Mouse (Mus musculus) cerebellum, adult 11-12 months (tissue): Measurements from ENCODE around the gene Diablo.
A peak's percentile ranks its signal among the peaks of the same experiment; 100 is the strongest.

Experiments used
- DNase-seq: peaks from one replicate; pipeline ENCODE4 v3.0.0; 2022

Diablo gene

DNA sequence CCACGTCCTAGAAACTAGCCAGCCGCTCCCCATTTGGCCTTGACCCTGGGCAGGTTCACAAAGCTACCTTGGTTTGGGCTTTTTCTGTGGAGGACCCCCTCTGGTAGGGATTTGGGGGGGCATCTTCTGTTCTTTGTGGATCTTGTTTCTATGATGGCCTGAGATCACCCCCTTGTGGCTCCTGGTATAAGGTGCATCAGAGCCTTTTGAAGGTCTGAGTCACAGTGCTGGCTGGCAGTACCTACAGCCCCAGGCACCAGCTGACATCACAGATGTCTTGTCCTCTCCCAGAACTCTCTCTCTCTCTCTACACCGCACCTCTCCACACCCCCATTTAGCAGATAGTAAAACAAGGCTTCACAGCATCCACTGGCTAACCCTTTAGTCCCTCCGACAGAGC is 24.3 kb downstream of the Diablo start:
- DNase-seq: peak; percentile 58

DNA sequence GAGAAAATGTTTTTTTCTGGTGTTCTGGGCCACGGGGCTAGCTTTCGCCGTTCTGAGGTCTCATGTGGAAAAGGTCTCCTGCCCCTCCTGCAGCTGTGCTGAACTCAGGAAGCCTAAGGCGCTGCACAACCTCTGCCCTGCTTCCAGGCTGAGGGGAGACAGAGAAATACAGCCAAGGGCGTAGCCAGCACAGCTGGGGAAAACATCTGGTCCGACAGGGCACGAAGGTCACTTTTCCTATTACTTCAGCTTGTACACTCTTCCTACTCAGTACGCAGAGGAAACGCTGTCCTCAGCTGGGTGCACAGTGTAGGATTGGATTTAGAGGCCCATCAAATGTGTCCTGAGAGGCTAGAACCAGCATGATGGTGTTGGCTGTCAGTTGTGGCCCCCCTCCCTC is 34.0 kb downstream of the Diablo start:
- DNase-seq: no peak

DNA sequence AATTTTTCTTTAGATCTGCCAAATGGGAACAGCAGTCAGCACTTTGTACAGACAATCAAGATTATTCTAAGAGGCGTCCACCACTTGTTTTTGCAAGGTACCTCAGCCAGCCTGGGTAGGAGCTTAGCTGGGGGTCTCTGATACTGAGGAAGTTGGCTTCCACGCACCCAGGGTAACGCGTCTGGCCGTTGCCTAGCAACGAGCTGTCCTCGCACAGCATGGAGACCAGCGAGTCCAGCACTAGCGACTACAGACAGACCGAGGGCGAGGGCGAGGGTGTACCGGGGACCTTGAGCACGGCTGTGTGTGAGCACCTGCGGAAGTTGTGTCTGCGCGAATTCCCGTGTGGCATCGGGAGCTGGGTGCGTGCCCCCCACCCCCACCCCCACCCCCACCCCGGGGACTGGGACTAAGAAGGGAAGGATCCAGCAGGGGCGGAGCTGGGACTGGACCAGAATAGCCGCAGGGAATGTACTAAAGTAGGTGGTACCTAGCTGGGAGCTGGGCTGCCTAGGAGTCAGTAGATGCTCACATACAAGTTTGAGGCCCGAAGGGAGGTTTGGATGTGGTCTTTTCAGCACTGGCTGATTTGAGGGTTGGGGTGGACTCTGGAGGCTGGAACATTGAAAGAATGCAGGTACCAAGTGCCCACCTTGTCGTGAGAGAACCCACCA is 34.7 kb downstream of the Diablo start, which contains the start of the genes Lrrc43 and Il31:
Gene Lrrc43 (plus strand): TSS at position 194 of the 674 bp plus-strand sequence.
Gene Il31 (minus strand): TSS at position 378 of the 674 bp plus-strand sequence.
- no peak for DNase-seq

DNA sequence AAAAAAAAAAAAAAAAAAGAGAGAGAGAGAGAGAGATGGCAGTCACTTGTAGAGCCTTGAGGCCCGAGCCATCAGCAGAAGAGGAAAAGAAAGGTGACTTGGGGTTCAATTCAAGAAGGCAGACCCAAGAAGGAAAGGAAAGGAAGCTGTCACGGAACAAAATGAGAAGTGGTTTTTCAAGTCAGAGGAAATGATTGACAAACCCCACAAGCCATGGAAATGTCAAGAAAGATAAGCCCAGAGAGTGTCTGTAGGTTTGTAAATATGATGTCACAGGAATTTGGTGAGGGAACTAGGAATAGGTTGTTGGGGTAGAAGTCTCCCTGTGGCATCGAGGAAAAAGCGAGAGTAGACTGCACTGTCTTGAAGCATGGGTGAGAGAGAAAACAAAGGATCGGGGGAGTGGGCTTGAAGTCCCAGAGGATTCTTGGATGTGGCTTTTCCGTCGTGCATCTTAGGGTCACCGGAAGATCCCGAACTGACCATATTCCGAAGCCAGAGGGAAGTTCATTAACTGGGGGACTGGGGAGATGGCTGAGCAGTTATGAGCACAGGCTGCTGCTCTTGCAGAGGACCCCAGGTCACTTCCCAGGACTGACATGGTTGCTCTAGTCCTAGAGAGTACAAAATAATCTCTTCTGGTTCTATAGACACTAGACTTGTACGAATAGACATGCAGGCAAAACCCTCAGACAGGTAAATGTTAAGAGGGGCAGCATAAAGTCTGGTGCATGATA is 36.1 kb downstream of the Diablo start:
- no peak for DNase-seq

DNA sequence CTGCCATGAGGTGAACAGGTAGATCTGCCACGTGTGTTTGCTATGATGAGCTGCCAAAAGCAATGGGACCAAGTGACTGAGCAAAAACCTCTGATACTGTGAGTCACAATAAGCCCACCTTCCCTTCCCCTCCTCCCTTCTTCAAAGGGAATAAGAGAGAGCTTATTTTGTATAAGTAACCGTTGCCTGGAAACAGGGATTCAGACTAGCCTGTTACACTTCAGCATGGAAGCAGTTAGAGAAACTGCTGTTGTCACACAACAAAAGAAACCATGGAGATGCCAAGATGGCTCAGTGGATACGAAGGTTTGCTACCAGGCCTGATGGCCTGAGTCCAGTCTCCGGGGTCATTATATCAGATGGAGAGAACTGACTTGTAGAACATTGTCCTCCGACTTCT is 50.2 kb downstream of the Diablo start:
- DNase-seq: no peak

DNA sequence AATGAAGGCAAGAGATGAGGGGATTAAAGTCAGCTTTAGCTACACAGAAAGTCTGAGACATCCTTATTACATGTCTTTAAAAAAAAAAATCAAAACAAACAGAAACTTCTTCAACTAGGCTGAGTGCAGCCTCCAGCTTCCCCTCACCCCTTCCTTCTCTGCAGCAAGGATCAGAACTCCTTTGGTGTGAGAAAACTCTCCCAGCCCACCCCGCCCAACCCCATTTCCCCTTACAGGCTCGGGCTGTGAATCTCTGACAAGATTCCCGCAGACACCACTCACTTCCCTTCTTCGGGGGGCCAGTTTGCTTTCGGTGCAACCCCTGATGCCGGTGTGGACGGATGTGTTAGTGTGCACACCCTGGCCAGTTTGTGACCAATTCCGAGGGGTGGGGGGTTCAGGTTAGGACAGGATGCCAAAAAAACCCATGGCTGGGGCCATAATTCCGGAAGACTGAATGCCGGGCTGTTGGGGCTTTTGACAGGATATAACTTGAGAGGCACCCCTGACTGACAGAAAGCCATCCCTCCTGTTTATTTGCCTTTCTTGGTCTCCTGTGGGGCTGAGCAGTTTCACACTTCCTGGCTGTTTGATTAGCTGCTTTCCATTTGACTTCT is 53.1 kb downstream of the Diablo start:
- DNase-seq: no peak

DNA sequence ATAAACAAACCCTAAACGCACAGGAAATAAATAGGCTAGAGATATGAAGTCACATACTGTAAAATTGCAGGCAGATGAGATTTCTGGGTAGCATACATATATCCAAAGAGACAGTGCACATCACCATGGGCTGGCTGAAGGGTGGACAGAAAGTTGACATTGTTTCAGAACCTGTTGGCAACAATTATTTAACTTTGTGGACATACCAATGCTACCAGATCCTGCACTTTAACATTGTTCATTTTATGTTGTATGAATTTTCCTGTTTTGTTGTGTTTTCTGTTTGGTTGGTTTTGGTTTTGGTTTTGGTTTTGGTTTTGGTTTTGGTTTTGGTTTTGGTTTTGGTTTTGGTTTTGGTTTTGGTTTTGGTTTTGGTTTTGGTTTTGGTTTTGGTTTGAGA is 59.3 kb downstream of the Diablo start:
- no peak for DNase-seq

DNA sequence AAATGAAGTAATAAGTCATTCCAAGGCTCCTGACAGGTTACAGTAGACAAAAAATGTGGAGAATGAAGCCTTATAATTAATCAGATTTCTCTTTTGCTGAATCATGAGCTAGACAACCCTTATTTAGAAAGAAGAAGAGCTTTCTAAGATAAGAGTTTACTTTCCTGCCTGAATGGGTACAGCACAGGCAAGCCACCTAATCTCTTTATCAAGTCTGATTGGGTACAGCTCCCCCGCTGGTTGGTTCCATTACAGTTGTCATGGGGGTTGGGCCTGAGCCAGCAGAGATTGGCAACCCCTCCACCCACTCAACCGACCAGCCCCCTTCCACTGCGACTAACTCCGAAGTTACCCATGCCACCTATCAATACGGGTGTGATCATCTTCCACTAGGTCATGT is 62.6 kb downstream of the Diablo start:
- DNase-seq: no peak
